Mouse (Mus musculus) intestine, postnatal 0 days (tissue): ENCODE results near the gene Slc17a3. TPM values are rescaled to one million over a fixed set of nuclear protein-coding genes. Genes with fewer than 3 reads are reported as not detected.

Experiments
- ATAC-seq: fragments of 200-750 bp; cut with Nextera tagmentation; 2 replicates; pipeline ENCODE4 v1.8.0; 2017; ENCODE audit warnings: mild to moderate bottlenecking, moderate TSS enrichment, moderate library complexity
- H3K27ac ChIP-seq: fragments of 300-500 bp; sonication (generic); 2 replicates; pipeline ENCODE4 v1.5.1; 2014; ENCODE audit warnings: mild to moderate bottlenecking, low read depth, low read length, moderate library complexity
- H3K27me3 ChIP-seq: fragments of 300-500 bp; sonication (generic); replicated peaks from 2 replicates; pipeline ENCODE4 v1.6.1; 2014; ENCODE audit warnings: low read length, mixed read lengths; ENCODE audit not compliant: control insufficient read depth, insufficient read depth
- H3K36me3 ChIP-seq: fragments of 300-500 bp; sonication (generic); 2 replicates; pipeline ENCODE4 v1.6.1; 2014; ENCODE audit warnings: mild to moderate bottlenecking, moderate library complexity; ENCODE audit not compliant: control insufficient read depth, insufficient read depth
- H3K4me1 ChIP-seq: fragments of 300-500 bp; sonication (generic); replicated peaks from 2 replicates; pipeline ENCODE4 v1.6.1; 2014; ENCODE audit warnings: antibody characterized with exemption, low read length, mixed read lengths; ENCODE audit not compliant: control insufficient read depth, insufficient read depth
- H3K4me2 ChIP-seq: fragments of 300-500 bp; sonication (generic); replicated peaks from 2 replicates; pipeline ENCODE4 v1.6.1; 2014; ENCODE audit warnings: low read depth, mild to moderate bottlenecking, moderate library complexity
- H3K4me3 ChIP-seq: fragments of 300-500 bp; sonication (generic); 2 replicates; pipeline ENCODE4 v1.5.1; 2014; ENCODE audit warnings: low read depth, low read length
- H3K9ac ChIP-seq: fragments of 300-500 bp; sonication (generic); 2 replicates; pipeline ENCODE4 v1.6.1; 2014; ENCODE audit warnings: mild to moderate bottlenecking, low read depth, low read length
- H3K9me3 ChIP-seq: fragments of 300-500 bp; sonication (generic); 2 replicates; pipeline ENCODE4 v1.6.1; 2016; ENCODE audit warnings: mixed run types; ENCODE audit not compliant: control insufficient read depth
- CTCF ChIP-seq: sonication (generic); IDR thresholded peaks from 2 replicates; pipeline ENCODE4 v1.5.1; 2016; ENCODE audit warnings: low read depth, mild to moderate bottlenecking, control low read depth, antibody characterized with exemption, moderate library complexity
- WGBS: fragments of 180-500 bp; shearing (Covaris S2); extraction: QIAGEN DNeasy Blood & Tissue Kit; methylation state at CpG from one replicate; pipeline ENCODE4 v1.1.7; 2014; 5-methylcytosine and 5-hydroxymethylcytosine counted together
- polyA plus RNA-seq: library from polyadenylated mRNA; unstranded; fragments of >200 nt; fragmentation: Nextera tagmentation; extraction: Ambion mirVana; gene quantifications from 2 replicates; pipeline ENCODE4 v1.2.1, GENCODE M21; 2015

Slc17a3 gene
- polyA plus RNA-seq, result 0.09 and 0.12 TPM in 2 replicates

DNA sequence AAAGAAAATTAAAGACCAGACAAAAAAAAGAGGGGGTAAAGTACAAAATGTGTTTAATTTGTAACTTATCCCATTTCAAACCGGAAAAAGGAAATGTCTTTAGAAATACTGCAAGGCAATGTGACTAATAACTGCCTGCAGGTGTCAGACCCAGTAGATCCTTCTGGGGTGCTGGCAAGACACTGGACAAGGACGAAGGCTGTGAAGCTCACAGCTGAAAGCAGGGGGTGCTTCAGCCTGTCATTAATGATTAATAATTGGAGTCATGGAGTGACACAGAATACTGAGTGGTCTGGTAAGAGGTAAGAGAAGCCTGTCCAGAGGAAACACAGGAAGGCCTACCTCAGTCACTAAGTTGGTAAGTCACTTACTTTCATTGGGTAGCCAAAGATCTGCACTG, at the start of gene Slc17a3:
TSS of gene Slc17a3 (plus strand) at position 127 of the 400 bp plus-strand sequence.
- ATAC-seq, result no peak

DNA sequence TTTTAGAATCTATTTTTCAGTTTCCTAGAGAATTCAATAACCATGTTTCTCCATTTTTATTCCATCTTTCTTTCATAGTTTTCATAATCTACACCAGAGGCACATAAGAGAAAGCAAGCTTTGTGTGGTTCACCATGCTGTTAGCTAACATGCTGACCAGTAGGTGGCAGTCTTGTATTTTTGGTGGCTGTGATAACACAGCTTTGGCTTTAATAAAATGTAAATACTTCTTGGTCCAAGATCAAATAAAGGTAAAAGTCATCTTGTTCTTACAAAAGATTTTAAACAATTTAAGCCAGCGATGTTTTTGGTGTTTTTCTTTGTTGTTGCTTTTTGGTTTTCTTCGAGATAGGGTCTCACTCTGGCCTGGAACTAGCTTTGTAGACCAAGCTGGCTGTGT, 46.7 kb upstream of the Slc17a3 start:
- TF ChIP-seq CTCF, result peak; percentile 88
- no peaks in the 10 kb centered on the region for H3K9me3 ChIP-seq
- no peak overlapping the region for H3K4me2 ChIP-seq
- H3K27me3 ChIP-seq, result no peaks in the 10 kb centered on the region
- ATAC-seq, result no peak
- no peaks in the 10 kb centered on the region for H3K4me1 ChIP-seq
- no peak overlapping the region for H3K9ac ChIP-seq
- WGBS, result 36% methylated on average over 2 of the region's 2 CpGs
- no peaks in the 10 kb centered on the region for H3K36me3 ChIP-seq
- H3K27ac ChIP-seq, result no peak overlapping the region
- H3K4me3 ChIP-seq, result no peak overlapping the region

More for the DNA sequence above, at the start of gene Slc17a3:
- Histone ChIP-seq H3K9me3 (no peaks in the 10 kb centered on the region), H3K4me1 (no peaks in the 10 kb centered on the region), H3K4me2 (no peak within 1 kb of the TSS), H3K4me3 (no peak within 1 kb of the TSS), H3K27me3 (no peaks in the 10 kb centered on the region), H3K27ac (no peak within 1 kb of the TSS), H3K36me3 (no peaks in the 10 kb centered on the region), H3K9ac (no peak within 1 kb of the TSS)
- 55% methylated on average over 2 of the region's 2 CpGs for WGBS
- peak; percentile 26; the same call in 1 of the 2 replicates for TF ChIP-seq CTCF

DNA sequence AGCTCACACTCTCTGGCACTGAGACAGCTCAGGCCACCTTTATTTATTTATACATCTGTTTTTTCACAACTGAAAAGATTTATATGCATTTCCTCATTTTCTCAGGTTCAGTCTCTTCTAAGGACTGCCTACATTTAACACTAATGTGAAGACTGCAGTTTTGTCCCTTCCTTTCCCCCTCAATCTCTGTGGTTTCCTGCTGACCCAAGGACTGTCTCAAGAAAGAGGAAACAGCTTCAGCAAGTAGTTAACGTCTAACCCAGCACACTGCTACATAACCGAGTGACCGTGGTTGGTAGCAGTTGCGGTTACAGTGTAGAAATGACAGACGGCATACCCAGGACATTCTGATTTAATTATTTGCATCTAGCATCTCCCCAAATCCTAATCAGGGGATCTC, 39.8 kb upstream of the Slc17a3 start:
- Histone ChIP-seq H3K9me3 (no peaks in the 10 kb centered on the region), H3K27ac (no peak overlapping the region), H3K4me1 (no peaks in the 10 kb centered on the region), H3K4me2 (no peak overlapping the region), H3K9ac (no peak overlapping the region), H3K27me3 (no peaks in the 10 kb centered on the region), H3K4me3 (no peak overlapping the region), H3K36me3 (no peaks in the 10 kb centered on the region)
- no peak for TF ChIP-seq CTCF
- no peak for ATAC-seq
- 69% methylated on average over 5 of the region's 5 CpGs for WGBS

DNA sequence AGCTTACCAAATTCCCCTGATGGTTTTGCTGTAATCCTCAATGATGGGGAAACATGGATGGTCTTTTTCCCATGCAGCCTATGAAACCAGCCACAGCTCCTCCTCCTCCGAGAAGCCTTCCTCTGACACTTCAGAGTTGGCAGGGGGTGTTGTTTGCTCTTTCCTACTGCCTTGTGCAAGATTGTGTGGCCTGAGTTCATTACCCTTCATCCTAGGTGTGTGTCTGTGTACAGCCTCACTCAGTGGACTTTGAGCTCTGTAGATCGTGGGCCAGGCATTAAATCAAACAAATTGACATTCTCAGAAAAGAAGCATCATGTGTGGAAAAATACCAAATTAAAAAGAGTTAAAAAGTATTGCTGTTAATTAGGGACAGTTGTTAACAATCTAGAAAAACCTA, 34.7 kb upstream of the Slc17a3 start:
- no peaks in the 10 kb centered on the region for H3K9me3 ChIP-seq
- no peak overlapping the region for H3K27ac ChIP-seq
- no peak overlapping the region for H3K9ac ChIP-seq
- WGBS, result 35% methylated on average over 2 of the region's 2 CpGs
- H3K4me3 ChIP-seq, result no peak overlapping the region
- H3K27me3 ChIP-seq, result no peaks in the 10 kb centered on the region
- ATAC-seq, result no peak
- TF ChIP-seq CTCF, result no peak
- H3K4me2 ChIP-seq, result no peak overlapping the region
- no peaks in the 10 kb centered on the region for H3K4me1 ChIP-seq
- no peaks in the 10 kb centered on the region for H3K36me3 ChIP-seq

DNA sequence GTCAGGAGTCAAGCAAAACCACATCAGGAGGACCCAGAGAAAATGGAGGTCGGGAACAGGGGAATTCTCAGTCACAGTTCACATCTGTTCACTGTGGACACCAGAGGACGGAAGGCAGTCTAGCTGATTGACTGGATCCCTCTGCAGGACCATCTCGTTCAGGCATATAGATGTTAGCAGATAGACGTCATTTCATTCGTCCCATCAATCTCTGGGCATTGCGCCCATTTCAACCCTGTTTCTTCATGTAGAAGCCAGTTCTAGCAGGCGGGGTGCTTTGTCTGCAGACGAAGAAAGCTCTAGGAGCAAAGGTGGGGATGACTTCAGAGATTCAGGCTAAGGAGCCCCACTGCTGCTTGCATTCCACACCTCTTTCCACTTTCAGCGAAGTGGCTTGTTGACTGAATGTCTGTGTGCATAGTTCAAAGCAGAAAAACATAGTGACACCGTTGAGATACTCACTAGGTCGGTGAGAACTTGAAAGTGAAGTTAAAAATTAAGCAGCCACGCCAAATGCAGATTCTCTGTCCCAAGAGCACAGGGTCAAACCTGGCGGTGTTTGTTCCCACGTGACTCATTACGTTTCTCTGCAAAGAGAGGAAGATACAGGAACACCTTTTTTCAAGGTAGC, 32.7 kb upstream of the Slc17a3 start, which contains the start of gene Slc17a2:
TSS of gene Slc17a2 (plus strand) at position 572 of the 631 bp plus-strand sequence.
- Histone ChIP-seq H3K9ac (no peak within 1 kb of the TSS), H3K27ac (no peak within 1 kb of the TSS), H3K4me2 (0 out of 2 replicates have a peak within 1 kb of the TSS, but pooled peaks have one; percentile 30), H3K9me3 (no peaks in the 10 kb centered on the region), H3K4me3 (no peak within 1 kb of the TSS), H3K36me3 (no peaks in the 10 kb centered on the region), H3K4me1 (no peaks in the 10 kb centered on the region), H3K27me3 (no peaks in the 10 kb centered on the region)
- ATAC-seq, result peak; percentile 22; the same call in 1 of the 2 replicates
- WGBS, result 51% methylated on average over 15 of the region's 15 CpGs
- no peak for TF ChIP-seq CTCF

DNA sequence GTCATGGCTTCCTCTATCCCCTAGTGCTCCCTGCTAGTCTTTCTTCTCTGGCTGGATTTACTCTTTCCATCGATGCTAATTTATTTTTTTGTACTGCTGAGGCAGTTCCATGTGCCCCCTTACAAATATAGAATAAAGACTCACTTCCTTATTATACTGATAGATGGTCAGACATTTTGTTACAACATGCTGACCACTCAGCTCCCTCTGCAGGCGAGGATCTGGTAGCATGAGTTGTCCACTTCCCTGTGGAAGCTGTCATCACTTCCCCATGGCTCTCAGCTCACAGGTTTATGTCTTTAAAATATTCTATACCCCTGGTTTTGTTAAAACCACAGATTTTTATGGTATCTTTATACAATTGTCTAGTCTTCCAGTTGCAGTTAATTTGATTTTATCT, 23.1 kb upstream of the Slc17a3 start:
- no peaks in the 10 kb centered on the region for H3K9me3 ChIP-seq
- peak; percentile 54 for TF ChIP-seq CTCF
- no peaks in the 10 kb centered on the region for H3K36me3 ChIP-seq
- no peaks in the 10 kb centered on the region for H3K4me1 ChIP-seq
- no peak overlapping the region for H3K27ac ChIP-seq
- no peak overlapping the region for H3K9ac ChIP-seq
- no peaks in the 10 kb centered on the region for H3K27me3 ChIP-seq
- 68% methylated on average over 2 of the region's 2 CpGs for WGBS
- no peak overlapping the region for H3K4me2 ChIP-seq
- H3K4me3 ChIP-seq, result no peak overlapping the region
- ATAC-seq, result no peak
